Mouse (Mus musculus): ENCODE data around the gene Dapp1.
"Not testable (repeated sequence)": the region's sequence is repeated elsewhere in the genome, so short reads cannot be mapped to it uniquely, and the experiment has no call there.

Dapp1 gene

GRCm38 (mm10) chr3:137954256-137954916 lies 27.0 kb downstream of the Dapp1 start:
- DNase-seq (ENCODE audit: low spot score) = no peak

- DNase-seq (ENCODE audit: low spot score) = no peak
Measured at GRCm38 (mm10) chr3:137952914-137953880, 28.1 kb downstream of the Dapp1 start.

DNA sequence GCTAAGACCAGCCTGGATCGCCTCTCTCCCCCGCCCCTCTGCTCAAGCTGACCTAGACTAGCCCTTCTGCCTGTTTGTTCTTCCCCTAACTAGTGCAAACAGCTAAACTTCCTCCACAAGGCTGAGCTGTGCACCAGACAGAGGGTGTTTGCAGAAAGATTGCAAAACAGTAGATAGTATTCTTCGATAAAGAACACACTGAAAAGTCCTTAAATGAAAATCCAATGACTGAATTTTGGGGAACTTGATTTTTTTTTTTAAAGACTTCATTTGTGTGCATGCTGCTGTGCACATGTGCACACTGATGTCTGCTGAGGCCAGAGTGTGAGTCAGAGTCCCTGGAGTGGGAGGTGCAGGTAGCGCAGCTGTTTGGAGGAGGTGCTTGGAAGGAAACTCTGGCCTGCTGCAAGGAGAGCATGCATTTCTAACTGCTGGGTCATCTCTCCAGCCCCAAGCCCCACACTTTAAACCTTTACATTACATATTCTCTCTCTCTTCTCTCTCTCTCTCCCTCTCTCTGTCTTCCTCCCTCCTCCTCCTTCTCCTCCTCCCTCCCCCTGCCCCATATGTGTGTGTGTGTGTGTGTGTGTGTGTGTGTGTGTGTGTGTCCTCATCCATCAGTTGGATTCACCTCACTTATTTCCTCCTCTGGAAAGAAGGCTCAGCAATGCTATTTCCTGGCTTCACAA lies 29.0 kb downstream of the Dapp1 start:
- DNase-seq (ENCODE audit: low spot score) = no peak

DNA sequence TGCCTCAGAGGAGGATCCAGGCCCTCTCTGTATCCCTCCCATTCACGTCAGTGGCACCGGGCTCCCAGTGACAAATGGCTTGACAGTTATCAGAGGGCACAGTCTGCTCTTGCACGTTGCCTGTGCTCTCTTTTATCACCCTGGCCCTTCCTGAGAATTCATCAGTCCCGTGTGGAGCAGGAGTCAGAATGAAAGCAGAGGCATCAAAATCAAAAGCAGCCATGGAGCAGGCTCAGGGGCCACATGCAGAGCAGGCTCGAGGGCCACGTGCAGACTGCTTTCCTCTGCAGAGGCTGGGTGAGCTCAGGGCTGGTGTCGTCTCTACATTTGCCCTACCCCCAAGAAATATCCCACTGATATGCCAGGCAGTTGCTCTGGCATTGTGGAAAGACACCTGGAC lies 29.5 kb downstream of the Dapp1 start:
- DNase-seq (ENCODE audit: low spot score) = no peak

DNA sequence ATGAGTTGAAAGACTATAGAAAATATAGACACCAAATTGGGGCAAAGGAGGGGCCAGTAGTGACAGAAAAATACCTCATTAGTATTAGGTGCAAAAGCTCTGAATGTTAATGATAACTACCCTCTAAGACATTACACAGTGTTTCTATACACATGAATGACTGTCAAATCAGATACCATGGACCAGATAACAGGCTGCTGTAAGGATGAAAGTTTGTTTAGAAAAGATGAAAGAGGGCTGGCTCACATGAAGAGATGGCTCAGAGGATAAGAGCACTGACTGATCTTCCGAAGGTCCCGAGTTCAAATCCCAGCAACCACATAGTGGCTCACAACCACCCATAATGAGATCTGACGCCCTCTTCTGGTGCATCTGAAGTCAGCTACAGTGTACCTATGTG lies 30.0 kb downstream of the Dapp1 start:
- not testable (repeated sequence) for DNase-seq (ENCODE audit: low spot score)

DNA sequence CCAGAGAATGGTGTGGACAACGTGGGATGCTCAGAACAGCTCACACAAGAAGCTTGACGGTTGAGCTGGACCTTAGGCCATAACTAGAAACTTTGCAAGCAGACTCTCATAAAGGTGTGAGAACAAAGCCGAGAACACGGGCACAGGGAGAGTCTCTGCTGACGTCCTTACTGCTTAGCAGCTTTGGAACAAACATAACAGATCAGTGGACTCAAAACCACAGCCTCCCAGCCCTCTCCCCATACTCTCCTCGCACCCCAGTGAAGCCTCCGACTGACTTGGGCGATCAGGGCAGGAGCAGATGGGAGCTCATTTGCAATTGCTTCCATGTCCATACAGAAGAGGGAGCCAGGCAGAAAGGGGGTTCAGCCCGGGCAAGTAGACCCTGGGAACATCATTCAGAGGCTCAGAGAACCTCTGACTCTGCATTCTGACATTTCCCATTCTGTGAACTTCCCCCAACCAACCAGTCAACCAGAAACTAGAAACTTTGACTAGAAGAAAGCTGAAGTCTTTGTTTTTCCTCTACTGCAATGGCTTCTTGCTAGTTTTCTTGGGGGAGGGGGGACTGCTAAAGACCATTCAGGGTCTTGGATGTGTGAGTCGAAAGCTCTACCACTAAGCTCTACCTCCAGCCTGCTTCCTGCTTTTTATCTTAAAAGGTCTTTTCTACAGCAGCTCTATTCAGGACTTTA lies 31.0 kb downstream of the Dapp1 start:
- DNase-seq (ENCODE audit: low spot score) = no peak

- DNase-seq (ENCODE audit: low spot score) = no peak
Measured at GRCm38 (mm10) chr3:137947525-137947924, 33.8 kb downstream of the Dapp1 start.

DNA sequence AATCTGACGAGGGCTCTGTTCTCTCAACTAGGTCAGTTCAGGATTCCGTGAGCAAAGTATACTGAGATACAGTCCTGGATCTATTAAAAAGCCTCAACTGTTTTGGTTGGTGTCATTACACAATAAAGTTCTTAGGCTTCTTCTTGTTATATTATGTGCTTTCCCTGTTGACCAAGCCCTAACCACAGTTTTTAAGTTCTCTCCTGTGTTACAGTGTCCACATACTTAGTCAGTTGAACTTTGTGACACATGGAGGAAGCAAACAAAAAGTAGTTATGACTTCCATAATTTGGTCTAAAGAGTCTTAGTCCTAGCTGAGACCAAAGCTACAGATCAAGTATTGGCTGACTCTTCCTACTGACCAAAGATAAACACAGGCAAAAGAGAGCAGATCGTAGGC lies 34.5 kb downstream of the Dapp1 start:
- no peak for DNase-seq (ENCODE audit: low spot score)

DNA sequence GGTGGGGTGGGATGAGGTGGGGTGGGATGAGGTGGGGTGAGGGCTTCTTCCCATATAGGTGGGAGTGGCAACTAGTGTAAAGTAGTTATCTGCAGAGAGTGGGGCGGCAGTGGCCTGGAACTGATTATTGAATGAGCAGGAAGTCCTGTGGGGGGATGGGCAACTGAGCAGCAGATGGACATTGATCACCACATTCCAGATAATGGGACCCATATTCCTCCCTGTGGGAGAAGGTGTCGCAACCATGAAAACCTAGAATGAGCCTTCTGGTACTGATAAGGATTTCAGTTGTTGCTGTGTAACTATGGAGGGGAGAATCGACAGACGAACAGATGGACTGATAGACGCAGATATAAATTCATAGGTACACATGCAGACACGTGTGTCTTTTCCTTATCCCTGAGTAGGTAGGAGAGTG lies 37.6 kb downstream of the Dapp1 start:
- no peak for DNase-seq (ENCODE audit: low spot score)

DNA sequence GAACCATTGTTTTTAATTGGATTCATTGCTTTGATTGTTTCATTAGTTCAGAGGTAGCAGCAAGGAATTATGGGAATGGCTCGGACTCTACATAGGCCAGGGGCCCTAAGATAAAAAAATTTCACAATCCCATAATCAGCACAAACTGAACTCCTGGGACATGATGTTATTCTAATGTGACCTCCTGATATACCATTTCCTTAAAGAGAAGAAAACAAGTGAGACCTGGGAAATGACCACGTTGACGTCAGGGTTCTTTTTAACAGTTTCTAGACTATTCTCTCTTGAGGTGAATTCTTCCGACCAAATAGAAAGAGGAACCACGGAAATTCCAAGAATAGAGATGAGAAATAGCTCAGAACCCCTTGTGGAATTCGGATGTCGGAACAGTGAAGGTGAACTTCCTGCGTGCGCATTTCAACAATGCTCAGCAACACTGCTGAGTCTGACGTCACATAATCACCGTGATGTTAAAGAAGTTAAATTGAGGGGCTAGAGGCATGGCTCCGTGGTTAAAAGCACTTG lies 39.2 kb downstream of the Dapp1 start:
- DNase-seq (ENCODE audit: low spot score) = no peak

- DNase-seq (ENCODE audit: low spot score) = no peak
Measured at GRCm38 (mm10) chr3:137941555-137941954, 39.8 kb downstream of the Dapp1 start.

DNA sequence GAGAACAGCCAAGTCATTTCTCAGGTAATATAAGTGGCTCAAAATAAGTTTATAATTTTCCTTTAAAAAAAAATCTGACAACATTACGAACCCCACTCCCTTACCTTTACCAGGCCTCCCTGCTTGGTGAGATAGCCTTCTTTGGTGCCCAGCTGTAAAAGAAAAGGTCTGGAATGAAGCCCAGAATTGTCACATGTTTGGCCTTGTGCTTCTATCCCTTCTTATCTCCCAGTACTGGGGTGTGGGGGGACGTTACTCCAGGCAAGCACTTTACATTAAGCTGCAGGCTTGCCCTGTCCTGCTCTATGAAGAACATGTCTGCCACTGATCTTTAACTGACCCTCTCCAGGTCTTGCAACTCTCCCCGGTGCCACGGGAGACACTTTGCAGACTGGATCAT lies 40.6 kb downstream of the Dapp1 start:
- no peak for DNase-seq (ENCODE audit: low spot score)

- no peak for DNase-seq (ENCODE audit: low spot score)
Measured at GRCm38 (mm10) chr3:137938608-137939007, 42.7 kb downstream of the Dapp1 start.

DNA sequence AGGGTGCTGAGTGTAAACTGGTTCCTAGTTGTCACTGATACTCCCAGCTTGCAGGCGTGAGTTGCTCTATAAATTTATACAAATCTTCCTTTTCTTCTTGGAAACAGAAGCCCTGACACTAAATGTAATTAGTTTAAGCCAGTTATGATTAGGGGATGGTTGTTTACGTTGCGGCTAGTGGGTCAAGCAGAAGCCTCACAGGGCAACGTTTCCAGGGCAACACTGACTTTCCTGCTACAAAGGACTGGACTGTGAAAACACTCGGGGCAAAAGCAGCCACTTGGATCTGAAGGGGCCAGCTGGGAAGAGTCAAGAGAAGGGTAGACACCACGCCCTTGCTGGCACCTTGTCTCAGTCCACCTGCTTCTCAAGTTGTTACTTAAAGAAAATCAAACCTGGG lies 44.8 kb downstream of the Dapp1 start:
- no peak for DNase-seq (ENCODE audit: low spot score)

DNA sequence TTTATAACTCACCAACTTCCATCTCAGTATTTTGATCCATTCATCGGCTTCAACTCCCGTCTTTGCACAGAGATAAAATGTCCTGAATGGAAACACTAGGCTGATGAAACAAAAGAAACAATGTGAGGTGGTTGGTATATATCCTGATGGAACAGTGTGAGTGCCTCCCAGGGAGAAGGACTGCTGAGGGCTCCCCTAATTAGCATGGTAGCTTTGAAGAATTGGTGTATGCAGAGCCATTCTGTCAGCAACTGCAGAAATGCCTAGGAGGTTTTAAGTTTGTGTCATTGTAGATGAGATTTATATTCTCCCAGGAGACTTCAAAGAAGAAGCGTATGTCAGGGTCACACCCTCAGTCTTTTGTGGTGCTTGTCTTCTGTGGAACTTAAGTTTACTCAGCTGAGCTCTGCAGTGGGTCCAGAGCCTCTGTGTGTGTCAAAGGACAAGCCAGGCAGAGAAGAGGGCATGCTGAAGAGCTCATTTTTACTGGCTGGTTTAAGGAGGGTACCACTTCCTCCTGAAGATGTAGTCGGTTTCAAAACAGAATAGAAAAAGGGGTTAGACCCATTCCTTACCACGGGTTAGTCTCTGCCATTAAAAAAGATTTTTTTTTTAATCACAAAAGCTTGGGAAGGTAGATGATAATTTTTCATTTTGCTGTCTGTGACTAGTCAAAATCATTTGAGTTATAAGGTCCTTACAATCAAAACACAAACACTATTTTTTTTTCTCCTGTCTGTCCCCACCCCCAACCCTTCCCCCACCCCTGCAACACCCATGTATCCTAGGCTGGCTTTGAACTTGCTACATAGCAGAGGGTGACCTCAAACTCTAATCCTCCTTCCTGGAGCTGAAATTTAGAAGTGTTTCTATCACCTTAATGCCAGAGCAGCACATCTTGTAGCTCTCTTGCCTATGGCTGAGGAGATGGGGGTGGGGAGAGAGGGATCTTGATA lies 45.5 kb downstream of the Dapp1 start:
- no peak for DNase-seq (ENCODE audit: low spot score)

GRCm38 (mm10) chr3:137933986-137934385 lies 47.4 kb downstream of the Dapp1 start:
- DNase-seq (ENCODE audit: low spot score) = no peak

GRCm38 (mm10) chr3:137932748-137933147 lies 48.6 kb downstream of the Dapp1 start:
- no peak for DNase-seq (ENCODE audit: low spot score)

DNA sequence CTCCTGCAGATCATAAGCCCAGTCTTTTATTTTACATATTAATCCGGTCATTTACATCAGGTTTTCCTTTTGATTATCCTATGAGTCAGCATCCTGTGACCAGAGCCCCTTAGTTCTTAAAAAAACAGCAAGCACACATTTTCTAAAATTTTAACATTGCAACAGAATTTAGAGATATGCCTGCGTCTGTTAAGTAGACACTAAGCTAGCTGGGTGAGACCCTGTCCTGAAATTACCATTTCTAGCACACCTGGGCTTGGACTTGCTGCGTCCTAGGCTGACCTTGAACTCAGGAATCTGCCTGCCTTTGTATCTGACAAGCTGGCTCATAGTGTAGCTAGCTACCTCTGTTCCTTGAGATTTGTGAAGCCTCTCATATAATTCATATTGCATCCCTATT lies 51.4 kb downstream of the Dapp1 start:
- no peak for DNase-seq (ENCODE audit: low spot score)

- no peak for DNase-seq (ENCODE audit: low spot score)
Measured at GRCm38 (mm10) chr3:137927010-137927409, 54.3 kb downstream of the Dapp1 start.

GRCm38 (mm10) chr3:137920594-137920993 lies 60.8 kb downstream of the Dapp1 start:
- no peak for DNase-seq (ENCODE audit: low spot score)

GRCm38 (mm10) chr3:137919398-137919797 lies 61.9 kb downstream of the Dapp1 start:
- DNase-seq (ENCODE audit: low spot score) = no peak

All from ovary, postnatal 10 days (tissue).